Mouse (Mus musculus): ENCODE data around the gene Ano3. TPM values are rescaled to one million over a fixed set of nuclear protein-coding genes. Genes with fewer than 3 reads are reported as not detected.

Ano3 gene
- polyA plus RNA-seq, 1 experiment = not detected

DNA sequence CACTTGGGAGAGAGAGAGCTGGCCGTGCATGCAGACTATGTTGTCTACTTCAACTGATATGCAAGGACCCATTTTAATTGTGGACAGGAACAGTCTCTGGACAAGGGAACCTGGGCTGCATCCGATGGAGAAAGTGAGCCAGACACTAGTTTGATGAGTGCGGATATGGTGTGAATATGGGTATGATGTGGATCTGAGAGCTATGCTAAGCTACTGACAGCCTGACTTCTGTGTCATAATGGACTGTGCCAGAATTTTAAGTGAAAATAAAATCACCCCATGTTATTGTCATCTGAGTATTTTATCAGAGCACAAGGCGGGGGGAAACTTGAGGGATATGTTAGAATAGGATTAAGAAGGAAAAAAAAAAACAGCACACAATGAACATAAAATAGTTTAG lies 79.1 kb downstream of the Ano3 start:
- TF ChIP-seq POLR2A (IDR thresholded peaks at IDR 0.05; ENCODE audit: borderline replicate concordance, control insufficient read depth, low read depth, low read length) = no peak
- TF ChIP-seq CTCF (IDR thresholded peaks at IDR 0.05; ENCODE audit: control insufficient read depth, insufficient read depth, low read length) = no peak
- Histone ChIP-seq H3K4me3 (replicated peaks; ENCODE audit: control insufficient read depth, low read depth, low read length) (no peak overlapping the region), H3K4me1 (ENCODE audit: control insufficient read depth, insufficient read depth, low read length) (no peaks in the 10 kb centered on the region), H3K27ac (ENCODE audit: control insufficient read depth, insufficient read depth, low read depth, low read length, poor library complexity) (no peak overlapping the region)
- WGBS = 82% methylated on average over 4 of the region's 4 CpGs

GRCm38 (mm10) chr2:110865584-110865983 lies 85.1 kb downstream of the Ano3 start:
- WGBS = 58% methylated on average over 3 of the region's 3 CpGs
- Histone ChIP-seq H3K4me1 (ENCODE audit: control insufficient read depth, insufficient read depth, low read length) (no peaks in the 10 kb centered on the region), H3K27ac (ENCODE audit: control insufficient read depth, insufficient read depth, low read depth, low read length, poor library complexity) (no peak overlapping the region), H3K4me3 (replicated peaks; ENCODE audit: control insufficient read depth, low read depth, low read length) (no peak overlapping the region)
- TF ChIP-seq POLR2A (IDR thresholded peaks at IDR 0.05; ENCODE audit: borderline replicate concordance, control insufficient read depth, low read depth, low read length) (no peak), CTCF (IDR thresholded peaks at IDR 0.05; ENCODE audit: control insufficient read depth, insufficient read depth, low read length) (no peak)

GRCm38 (mm10) chr2:110863376-110863775 lies 87.3 kb downstream of the Ano3 start:
- Histone ChIP-seq H3K4me1 (ENCODE audit: control insufficient read depth, insufficient read depth, low read length) (no peaks in the 10 kb centered on the region), H3K4me3 (replicated peaks; ENCODE audit: control insufficient read depth, low read depth, low read length) (no peak overlapping the region), H3K27ac (ENCODE audit: control insufficient read depth, insufficient read depth, low read depth, low read length, poor library complexity) (no peak overlapping the region)
- TF ChIP-seq POLR2A (IDR thresholded peaks at IDR 0.05; ENCODE audit: borderline replicate concordance, control insufficient read depth, low read depth, low read length) = no peak
- TF ChIP-seq CTCF (IDR thresholded peaks at IDR 0.05; ENCODE audit: control insufficient read depth, insufficient read depth, low read length) = no peak
- 91% methylated on average over 4 of the region's 4 CpGs for WGBS

- 66% methylated on average over 7 of the region's 7 CpGs for WGBS
- H3K4me3 ChIP-seq (replicated peaks; ENCODE audit: control insufficient read depth, low read depth, low read length) = no peak overlapping the region
- H3K4me1 ChIP-seq (ENCODE audit: control insufficient read depth, insufficient read depth, low read length) = no peaks in the 10 kb centered on the region
- TF ChIP-seq CTCF (IDR thresholded peaks at IDR 0.05; ENCODE audit: control insufficient read depth, insufficient read depth, low read length) (no peak), POLR2A (IDR thresholded peaks at IDR 0.05; ENCODE audit: borderline replicate concordance, control insufficient read depth, low read depth, low read length) (no peak)
- H3K27ac ChIP-seq (ENCODE audit: control insufficient read depth, insufficient read depth, low read depth, low read length, poor library complexity) = no peak overlapping the region
Measured at GRCm38 (mm10) chr2:110839559-110840243, 111.0 kb downstream of the Ano3 start.

DNA sequence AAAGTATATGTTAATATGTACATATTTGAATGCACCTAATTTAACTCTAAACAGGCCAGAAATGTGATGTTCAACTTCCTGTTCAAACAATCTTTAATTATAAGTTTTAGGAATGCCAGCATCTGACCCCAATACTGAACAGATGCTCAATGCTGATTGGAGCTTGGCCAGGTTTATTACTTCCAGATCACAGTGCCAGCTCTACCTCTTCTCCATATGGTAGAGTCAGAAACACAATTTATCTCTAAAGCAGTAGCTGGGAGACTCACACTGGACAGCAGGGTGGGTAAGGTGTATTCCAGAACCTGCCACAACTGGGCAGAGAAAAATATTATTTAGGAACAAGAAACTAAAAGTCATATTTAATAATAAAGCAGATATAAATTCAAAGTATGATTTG lies 134.5 kb downstream of the Ano3 start:
- TF ChIP-seq POLR2A (IDR thresholded peaks at IDR 0.05; ENCODE audit: borderline replicate concordance, control insufficient read depth, low read depth, low read length) = no peak
- no peak for TF ChIP-seq CTCF (IDR thresholded peaks at IDR 0.05; ENCODE audit: control insufficient read depth, insufficient read depth, low read length)

DNA sequence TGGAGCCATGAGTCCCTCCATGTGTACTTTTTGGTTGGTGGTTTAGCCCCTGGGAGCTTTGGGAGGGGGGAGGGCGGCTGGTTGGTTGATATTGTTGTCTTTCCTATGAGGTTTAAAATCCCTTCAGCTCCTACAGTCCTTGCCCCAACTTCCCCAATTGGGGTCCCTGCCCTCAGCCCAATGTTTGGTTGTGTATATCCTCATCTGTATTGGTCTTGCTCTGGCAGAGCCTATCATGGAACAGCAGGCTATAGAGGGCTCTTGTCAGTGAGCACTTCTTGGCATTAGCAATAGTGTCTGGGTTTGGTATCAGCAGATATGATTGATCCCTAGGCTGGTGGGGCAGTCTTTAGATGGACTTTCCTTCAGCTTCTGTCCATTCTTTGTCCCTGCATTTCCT lies 135.8 kb downstream of the Ano3 start:
- H3K27ac ChIP-seq (ENCODE audit: control insufficient read depth, insufficient read depth, low read depth, low read length, poor library complexity) = no peak overlapping the region
- no peak overlapping the region for H3K4me3 ChIP-seq (replicated peaks; ENCODE audit: control insufficient read depth, low read depth, low read length)
- H3K4me1 ChIP-seq (ENCODE audit: control insufficient read depth, insufficient read depth, low read length) = no peaks in the 10 kb centered on the region
- TF ChIP-seq CTCF (IDR thresholded peaks at IDR 0.05; ENCODE audit: control insufficient read depth, insufficient read depth, low read length) = no peak
- TF ChIP-seq POLR2A (IDR thresholded peaks at IDR 0.05; ENCODE audit: borderline replicate concordance, control insufficient read depth, low read depth, low read length) = no peak
- WGBS = 63% methylated on average over 1 of the region's 1 CpGs

More for the DNA sequence above, 134.5 kb downstream of the Ano3 start:
- no peak overlapping the region for H3K27ac ChIP-seq (ENCODE audit: control insufficient read depth, insufficient read depth, low read depth, low read length, poor library complexity)
- no peaks in the 10 kb centered on the region for H3K4me1 ChIP-seq (ENCODE audit: control insufficient read depth, insufficient read depth, low read length)
- H3K4me3 ChIP-seq (replicated peaks; ENCODE audit: control insufficient read depth, low read depth, low read length) = no peak overlapping the region

- no peak overlapping the region for H3K4me3 ChIP-seq (replicated peaks; ENCODE audit: control insufficient read depth, low read depth, low read length)
- 75% methylated on average over 5 of the region's 5 CpGs for WGBS
- no peak for TF ChIP-seq CTCF (IDR thresholded peaks at IDR 0.05; ENCODE audit: control insufficient read depth, insufficient read depth, low read length)
- no peak for TF ChIP-seq POLR2A (IDR thresholded peaks at IDR 0.05; ENCODE audit: borderline replicate concordance, control insufficient read depth, low read depth, low read length)
Measured at GRCm38 (mm10) chr2:110806302-110807093, 144.2 kb downstream of the Ano3 start.

DNA sequence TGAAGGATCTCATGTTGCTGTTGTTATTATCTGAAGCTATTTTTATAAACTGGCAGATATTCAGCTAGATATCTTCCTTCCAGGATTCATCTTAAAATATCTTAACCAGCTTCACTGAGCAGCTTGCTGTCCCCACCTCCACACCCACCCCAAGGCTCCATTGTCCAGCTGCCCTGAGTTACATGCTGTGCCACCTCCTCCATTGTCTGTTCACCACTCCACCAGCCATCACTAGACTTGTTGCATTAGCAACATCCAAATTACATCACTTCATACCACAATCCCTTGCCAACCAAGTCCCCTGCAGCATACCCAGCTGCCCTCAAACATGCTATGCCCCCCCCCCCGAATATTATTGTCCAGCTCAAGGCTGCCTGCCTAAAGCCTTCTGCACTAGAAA lies 154.8 kb downstream of the Ano3 start:
- TF ChIP-seq POLR2A (IDR thresholded peaks at IDR 0.05; ENCODE audit: borderline replicate concordance, control insufficient read depth, low read depth, low read length) = no peak
- no peak for TF ChIP-seq CTCF (IDR thresholded peaks at IDR 0.05; ENCODE audit: control insufficient read depth, insufficient read depth, low read length)
- H3K4me3 ChIP-seq (replicated peaks; ENCODE audit: control insufficient read depth, low read depth, low read length) = no peak overlapping the region
- WGBS = 55% methylated on average over 1 of the region's 1 CpGs
- no peaks in the 10 kb centered on the region for H3K4me1 ChIP-seq (ENCODE audit: control insufficient read depth, insufficient read depth, low read length)
- no peak overlapping the region for H3K27ac ChIP-seq (ENCODE audit: control insufficient read depth, insufficient read depth, low read depth, low read length, poor library complexity)

More at GRCm38 (mm10) chr2:110806302-110807093, 144.2 kb downstream of the Ano3 start:
- H3K4me1 ChIP-seq (ENCODE audit: control insufficient read depth, insufficient read depth, low read length) = no peaks in the 10 kb centered on the region
- H3K27ac ChIP-seq (ENCODE audit: control insufficient read depth, insufficient read depth, low read depth, low read length, poor library complexity) = no peak overlapping the region

Measured in bone marrow, adult 2 months (tissue).